Mouse (Mus musculus) ovary, adult 18-20 months (tissue): Measurements from ENCODE around the gene Tcaim.
A peak's percentile ranks its signal among the peaks of the same experiment; 100 is the strongest.
"Not testable (repeated sequence)": the region's sequence is repeated elsewhere in the genome, so short reads cannot be mapped to it uniquely, and the experiment has no call there.

Experiments
- DNase-seq: peaks from one replicate; pipeline ENCODE4 v3.0.0; 2022; ENCODE audit warnings: low spot score, mixed read lengths

Tcaim gene

GRCm38 (mm10) chr9:122805053-122805844 lies at the start of gene Tcaim:
TSS of gene Tcaim (plus strand) at chr9:122805539.
- DNase-seq, result peak; percentile 83

GRCm38 (mm10) chr9:122757614-122758013 lies 47.7 kb upstream of the Tcaim start:
- no peak for DNase-seq

- no peak for DNase-seq
These were observed 45.2 kb upstream of the Tcaim start for GRCm38 (mm10) chr9:122760111-122760510.

GRCm38 (mm10) chr9:122785231-122785630 lies 20.1 kb upstream of the Tcaim start:
- DNase-seq, result no peak

- DNase-seq, result no peak
These were observed 18.8 kb upstream of the Tcaim start for GRCm38 (mm10) chr9:122786534-122786933.

- DNase-seq, result no peak
These were observed 554 bp downstream of the Tcaim start for GRCm38 (mm10) chr9:122805845-122806341.

GRCm38 (mm10) chr9:122807186-122807585 lies 1.8 kb downstream of the Tcaim start:
- no peak for DNase-seq

- no peak for DNase-seq
These were observed 4.9 kb downstream of the Tcaim start for GRCm38 (mm10) chr9:122810212-122810611.

- DNase-seq, result no peak
These were observed 7.0 kb downstream of the Tcaim start for GRCm38 (mm10) chr9:122812386-122812785.

- no peak for DNase-seq
These were observed 9.4 kb downstream of the Tcaim start for GRCm38 (mm10) chr9:122814775-122815174.

- no peak for DNase-seq
These were observed 10.0 kb downstream of the Tcaim start for GRCm38 (mm10) chr9:122815239-122815851.

- no peak for DNase-seq
These were observed 18.2 kb downstream of the Tcaim start for GRCm38 (mm10) chr9:122823374-122824017.

- no peak for DNase-seq
These were observed 21.4 kb downstream of the Tcaim start for GRCm38 (mm10) chr9:122826743-122827142.

- no peak for DNase-seq
These were observed 24.6 kb downstream of the Tcaim start for GRCm38 (mm10) chr9:122829826-122830380.

GRCm38 (mm10) chr9:122836126-122836525 lies 30.8 kb downstream of the Tcaim start:
- no peak for DNase-seq

GRCm38 (mm10) chr9:122836790-122837189 lies 31.5 kb downstream of the Tcaim start:
- DNase-seq, result peak; percentile 34

GRCm38 (mm10) chr9:122837216-122837615 lies 31.9 kb downstream of the Tcaim start:
- DNase-seq, result no peak

GRCm38 (mm10) chr9:122837680-122838079 lies 32.3 kb downstream of the Tcaim start:
- DNase-seq, result peak; percentile 6

- DNase-seq, result no peak
These were observed 38.4 kb downstream of the Tcaim start, which contains the start of gene Gm35549 for GRCm38 (mm10) chr9:122843760-122844159. TSS of gene Gm35549 (minus strand) at chr9:122844035.

- no peak for DNase-seq
These were observed 40.3 kb downstream of the Tcaim start for GRCm38 (mm10) chr9:122845621-122846020.

- DNase-seq, result no peak
These were observed 40.8 kb downstream of the Tcaim start for GRCm38 (mm10) chr9:122846156-122846555.

- DNase-seq, result not testable (repeated sequence)
These were observed 42.5 kb downstream of the Tcaim start for GRCm38 (mm10) chr9:122847811-122848311.
